Mouse (Mus musculus) midbrain, embryonic 14.5 days (tissue): ENCODE measurements at regions not wholly inside any gene's neighbourhood (a gene's known extent, or its start where the extent isn't known, plus 50 kb on each side); places are given as distances from the start of the nearest gene placed in this dataset.

ENCODE experiments used
- ATAC-seq: fragments of 200-750 bp; cut with Nextera tagmentation; 2 replicates; pipeline ENCODE4 v1.8.0; 2017; ENCODE audit warnings: moderate number of reproducible peaks, moderate library complexity; ENCODE audit not compliant: low FRiP score, low TSS enrichment
- DNase-seq: peaks from one replicate; pipeline ENCODE4 v3.0.0-alpha.2; 2015
- H3K27ac ChIP-seq: fragments of 300-500 bp; sonication (generic); replicated peaks from 2 replicates; pipeline ENCODE4 v1.5.1; 2014; ENCODE audit warnings: mild to moderate bottlenecking, low read depth, low read length, moderate library complexity
- H3K27me3 ChIP-seq: fragments of 300-500 bp; sonication (generic); 2 replicates; pipeline ENCODE4 v1.6.1; 2014; ENCODE audit warnings: low read length, control low read depth, mixed read lengths; ENCODE audit not compliant: control insufficient read depth, insufficient read depth
- H3K36me3 ChIP-seq: fragments of 300-500 bp; sonication (generic); 2 replicates; pipeline ENCODE4 v1.6.1; 2014; ENCODE audit warnings: low read length, control low read depth; ENCODE audit not compliant: control insufficient read depth, insufficient read depth
- H3K4me1 ChIP-seq: fragments of 300-500 bp; sonication (generic); 2 replicates; pipeline ENCODE4 v1.6.1; 2014; ENCODE audit warnings: mild to moderate bottlenecking, antibody characterized with exemption, low read length, control low read depth; ENCODE audit not compliant: control insufficient read depth, insufficient read depth
- H3K4me2 ChIP-seq: fragments of 300-500 bp; sonication (generic); 2 replicates; pipeline ENCODE4 v1.6.1; 2014; ENCODE audit warnings: mild to moderate bottlenecking, low read length, moderate library complexity
- H3K4me3 ChIP-seq: fragments of 300-500 bp; sonication (generic); replicated peaks from 2 replicates; pipeline ENCODE4 v1.5.1; 2014; ENCODE audit warnings: low read depth, low read length
- H3K9ac ChIP-seq: fragments of 300-500 bp; sonication (generic); replicated peaks from 2 replicates; pipeline ENCODE4 v1.6.1; 2014; ENCODE audit warnings: mild to moderate bottlenecking, low read length, moderate library complexity
- H3K9me3 ChIP-seq: fragments of 300-500 bp; sonication (generic); 2 replicates; pipeline ENCODE4 v1.6.1; 2016; ENCODE audit warnings: low read length, control low read depth, mixed read lengths; ENCODE audit not compliant: control insufficient read depth
- WGBS: fragments of 180-500 bp; shearing (Covaris S2); extraction: QIAGEN DNeasy Blood & Tissue Kit; methylation state at CpG from one replicate; pipeline ENCODE4 v1.1.7; 2014; 5-methylcytosine and 5-hydroxymethylcytosine counted together

DNA sequence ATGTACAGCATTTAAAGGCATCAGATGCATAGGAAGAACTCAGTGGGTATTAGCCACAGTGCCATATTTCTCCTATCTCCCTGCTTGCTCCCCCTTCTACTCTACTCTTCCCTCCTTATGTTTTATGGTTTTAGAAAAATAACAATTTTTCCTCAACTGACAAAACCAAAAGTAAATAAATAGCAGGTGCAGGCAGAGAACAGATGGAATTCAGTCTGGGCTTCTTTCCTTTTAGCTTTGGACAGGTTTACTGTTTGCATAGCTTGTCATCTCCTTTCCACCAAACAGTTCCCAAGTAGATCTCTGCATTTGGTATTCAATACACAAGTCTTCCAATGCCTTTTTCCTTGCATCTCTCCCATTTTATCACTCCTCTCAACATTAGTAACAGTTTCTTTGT lies 152.5 kb upstream of the Astn2 start:
- Histone ChIP-seq H3K9ac (no peak overlapping the region), H3K27ac (no peak overlapping the region), H3K36me3 (no peaks in the 10 kb centered on the region), H3K4me1 (no peaks in the 10 kb centered on the region), H3K4me3 (no peak overlapping the region), H3K27me3 (no peaks in the 10 kb centered on the region), H3K9me3 (no peaks in the 10 kb centered on the region), H3K4me2 (no peak overlapping the region)
- DNase-seq (no peak), ATAC-seq (no peak)

DNA sequence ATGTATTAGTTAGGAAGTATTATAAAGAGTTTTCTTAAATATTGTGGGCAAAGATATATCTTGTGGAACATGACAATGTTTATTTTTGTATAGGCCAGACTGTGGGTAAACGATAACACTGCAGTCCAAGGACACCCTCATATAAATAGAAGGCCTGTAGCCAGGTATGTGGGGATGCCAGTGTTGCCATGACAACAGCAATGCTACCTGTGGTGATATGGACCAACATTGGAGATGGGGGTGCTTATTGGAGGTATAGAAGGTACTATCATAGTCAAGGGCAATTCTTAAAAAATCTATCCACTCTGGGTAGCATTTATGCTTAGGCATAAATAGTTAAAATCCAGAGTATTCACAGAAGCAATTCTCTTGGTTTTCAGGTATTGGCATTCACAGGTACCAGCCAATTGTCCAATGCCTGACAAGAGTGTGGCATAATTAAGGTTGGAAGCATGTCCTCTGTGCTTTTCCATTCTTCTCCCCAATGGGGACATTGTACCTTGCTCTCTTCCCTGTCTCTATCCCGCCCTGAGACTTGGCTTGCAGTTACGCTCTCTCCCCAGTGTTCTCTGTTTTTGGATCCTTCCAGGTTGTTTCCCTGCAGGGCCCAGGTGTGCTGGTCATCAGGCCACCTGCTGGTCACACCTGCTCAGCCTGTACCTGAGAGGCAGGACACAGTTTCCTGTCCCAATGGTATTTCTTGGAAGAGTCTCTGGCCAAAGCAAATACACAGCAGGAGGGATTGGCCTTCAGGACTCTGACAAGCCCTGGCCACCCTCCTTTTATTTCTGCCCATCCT lies 146.1 kb upstream of the Astn2 start:
- Histone ChIP-seq H3K9ac (no peak overlapping the region), H3K9me3 (no peaks in the 10 kb centered on the region), H3K4me3 (no peak overlapping the region), H3K4me2 (no peak overlapping the region), H3K36me3 (no peaks in the 10 kb centered on the region), H3K4me1 (no peaks in the 10 kb centered on the region), H3K27ac (no peak overlapping the region), H3K27me3 (no peaks in the 10 kb centered on the region)
- DNase-seq (peak; percentile 3), ATAC-seq (no peak; the same call in 1 of the 2 replicates)
- WGBS = 89% methylated on average over 3 of the region's 3 CpGs

DNA sequence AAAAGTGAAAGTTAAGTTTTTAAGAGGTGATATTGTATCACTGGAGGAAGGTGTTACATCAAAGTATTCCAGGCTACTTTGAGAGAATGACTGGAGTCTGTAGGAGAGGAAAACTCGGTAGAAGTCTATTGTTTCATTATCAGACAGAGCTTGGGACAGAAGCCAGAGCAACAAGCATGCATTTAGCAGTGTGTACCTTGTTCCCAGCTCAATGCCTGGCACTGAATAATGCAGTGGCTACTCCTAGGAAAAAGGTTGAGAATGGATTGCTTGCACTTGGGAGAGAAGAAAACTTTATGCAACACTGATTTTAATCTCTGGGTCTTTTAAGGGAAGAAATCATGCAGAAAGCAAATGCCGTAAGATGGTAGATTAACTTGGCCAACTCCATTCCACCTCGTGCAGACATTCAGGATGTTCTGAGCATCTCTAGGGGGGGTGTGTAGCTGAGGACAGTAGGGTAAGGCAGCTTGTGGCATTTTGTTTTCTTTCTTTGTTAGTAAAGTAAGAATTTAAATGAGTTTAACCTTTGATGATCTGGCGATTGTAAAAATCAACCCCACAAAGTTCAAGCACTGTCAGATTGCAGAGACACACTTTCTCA lies 138.5 kb upstream of the Astn2 start:
- DNase-seq (no peak), ATAC-seq (no peak)
- Histone ChIP-seq H3K27me3 (no peaks in the 10 kb centered on the region), H3K4me1 (no peaks in the 10 kb centered on the region), H3K9me3 (no peaks in the 10 kb centered on the region), H3K9ac (no peak overlapping the region), H3K27ac (no peak overlapping the region), H3K4me2 (no peak overlapping the region), H3K4me3 (no peak overlapping the region), H3K36me3 (no peaks in the 10 kb centered on the region)
- WGBS = 21% methylated on average over 4 of the region's 4 CpGs

DNA sequence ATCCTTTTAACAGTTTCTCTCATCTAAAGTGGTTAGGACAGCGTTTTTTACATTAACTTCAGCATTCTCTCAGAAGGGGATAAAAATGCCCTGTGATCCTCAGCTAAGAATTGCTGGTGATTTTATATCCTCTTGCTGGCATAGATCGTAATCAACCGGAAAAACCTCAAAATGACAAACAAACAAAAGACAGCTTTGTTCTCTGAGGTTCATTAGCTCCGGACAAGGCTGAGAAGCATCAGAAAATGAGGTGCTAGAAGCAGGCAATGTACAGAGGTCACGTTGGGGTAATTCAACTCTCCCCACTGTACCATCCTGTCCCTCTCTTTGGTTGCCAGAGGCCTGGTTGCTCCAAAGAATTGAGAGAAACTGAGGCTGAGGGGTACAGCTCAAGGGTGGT lies 120.0 kb upstream of the Astn2 start:
- 73% methylated on average over 5 of the region's 5 CpGs for WGBS
- DNase-seq = no peak
- no peaks in the 10 kb centered on the region for H3K36me3 ChIP-seq

DNA sequence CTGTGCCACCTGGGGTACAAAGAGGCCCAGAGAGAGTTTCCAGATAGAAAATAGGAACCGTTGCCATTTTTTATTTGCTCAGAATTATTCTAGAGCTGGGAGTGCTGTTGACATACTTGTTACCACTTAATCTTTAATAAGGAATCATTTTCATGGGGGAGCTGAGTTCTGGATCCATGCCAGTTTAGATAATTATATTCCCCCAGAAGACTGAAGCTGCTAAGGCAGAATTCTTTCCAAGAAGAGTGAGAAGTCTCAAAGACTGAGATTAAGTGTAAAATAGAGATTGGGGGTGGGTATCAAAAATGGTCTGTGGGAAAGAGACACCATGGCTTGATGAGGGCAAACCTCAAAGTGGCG lies 119.5 kb upstream of the Astn2 start:
- Histone ChIP-seq H3K27me3 (no peaks in the 10 kb centered on the region), H3K27ac (0 out of 2 replicates have a peak overlapping the region, but pooled peaks have one; percentile 32), H3K4me1 (no peaks in the 10 kb centered on the region), H3K9ac (no peak overlapping the region), H3K9me3 (no peaks in the 10 kb centered on the region), H3K4me2 (no peak overlapping the region), H3K36me3 (no peaks in the 10 kb centered on the region), H3K4me3 (no peak overlapping the region)
- peak; percentile 45 for DNase-seq
- WGBS = 69% methylated on average over 2 of the region's 2 CpGs
- peak; percentile 12; the same call in 1 of the 2 replicates for ATAC-seq

More for the DNA sequence above, 120.0 kb upstream of the Astn2 start:
- Histone ChIP-seq H3K4me3 (no peak overlapping the region), H3K4me2 (no peak overlapping the region), H3K9ac (no peak overlapping the region), H3K9me3 (no peaks in the 10 kb centered on the region), H3K27me3 (no peaks in the 10 kb centered on the region), H3K4me1 (no peaks in the 10 kb centered on the region), H3K27ac (no peak overlapping the region)
- ATAC-seq = no peak

DNA sequence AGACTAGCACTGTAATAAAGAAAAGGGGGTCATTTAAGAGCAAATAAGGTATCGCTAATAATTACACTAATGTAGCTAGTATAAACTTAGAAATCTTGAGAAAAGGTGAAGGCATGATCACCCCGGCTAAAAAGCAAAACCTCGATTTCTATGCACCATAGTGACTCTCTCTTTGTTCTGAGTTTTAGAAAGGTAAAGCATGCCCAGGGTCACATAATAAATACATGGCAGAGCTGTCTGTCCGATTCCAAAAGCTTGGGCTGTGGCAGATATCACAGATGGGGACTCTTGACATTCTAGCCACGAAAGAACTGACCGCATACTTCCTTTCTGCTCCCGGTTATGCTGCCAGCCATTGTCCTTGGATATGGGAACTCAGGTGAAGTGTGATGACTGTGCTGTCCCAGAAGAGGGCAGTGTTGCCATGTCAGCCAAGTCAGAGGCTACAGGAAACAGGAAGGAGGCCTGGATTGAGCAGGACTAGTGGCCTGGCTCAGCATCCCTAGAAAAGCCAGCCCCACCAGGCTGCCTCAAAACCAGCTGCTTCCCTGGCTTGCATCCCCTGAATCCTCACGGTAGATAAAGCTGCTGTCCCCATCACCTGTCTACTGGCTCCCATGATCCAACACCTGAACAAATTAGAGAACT lies 119.0 kb upstream of the Astn2 start:
- DNase-seq = peak; percentile 75
- H3K27ac ChIP-seq = 0 out of 2 replicates have a peak overlapping the region, but pooled peaks have one; percentile 32
- H3K4me2 ChIP-seq = no peak overlapping the region
- H3K27me3 ChIP-seq = no peaks in the 10 kb centered on the region
- H3K9ac ChIP-seq = no peak overlapping the region
- 46% methylated on average over 8 of the region's 8 CpGs for WGBS
- H3K4me1 ChIP-seq = no peaks in the 10 kb centered on the region
- no peaks in the 10 kb centered on the region for H3K36me3 ChIP-seq
- no peaks in the 10 kb centered on the region for H3K9me3 ChIP-seq
- H3K4me3 ChIP-seq = no peak overlapping the region
- peak; percentile 62 for ATAC-seq

DNA sequence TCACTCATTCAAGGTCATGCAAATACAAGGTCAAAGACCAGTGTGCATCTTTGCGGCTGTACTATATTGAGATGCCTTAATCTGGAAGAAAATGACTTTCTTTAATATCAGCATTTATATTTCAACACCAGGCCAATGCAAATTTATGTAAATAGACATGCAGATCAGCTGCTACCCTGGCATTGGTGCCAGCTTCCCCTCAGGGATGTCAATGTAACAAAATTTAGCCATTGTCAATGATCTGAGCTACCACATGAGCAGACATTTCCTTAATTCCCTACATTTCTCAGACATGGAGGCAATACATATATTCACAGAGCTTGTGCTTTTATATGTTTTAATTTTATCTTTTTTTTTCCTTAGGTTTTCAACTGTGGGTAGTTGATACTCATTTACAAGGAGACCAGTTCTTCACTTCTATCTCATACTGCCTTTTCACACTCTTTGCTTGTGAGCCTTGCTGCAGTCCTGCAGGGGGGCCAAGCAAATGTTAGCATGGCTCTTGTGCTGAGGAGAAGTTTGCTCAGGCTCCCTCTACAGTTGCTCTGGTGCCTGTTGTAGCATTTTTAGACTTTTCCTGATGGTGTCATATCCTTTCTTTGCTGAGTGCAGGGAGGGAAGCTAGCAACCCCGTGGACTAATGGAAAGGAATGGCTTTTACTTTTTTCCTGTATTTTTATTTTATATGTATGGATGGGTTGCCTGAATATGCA lies 117.8 kb upstream of the Astn2 start:
- 67% methylated on average over 2 of the region's 2 CpGs for WGBS
- ATAC-seq (no peak), DNase-seq (peak; percentile 28)
- no peaks in the 10 kb centered on the region for H3K36me3 ChIP-seq
- H3K4me1 ChIP-seq = no peaks in the 10 kb centered on the region
- no peak overlapping the region for H3K4me2 ChIP-seq
- H3K9me3 ChIP-seq = no peaks in the 10 kb centered on the region
- no peaks in the 10 kb centered on the region for H3K27me3 ChIP-seq
- H3K4me3 ChIP-seq = no peak overlapping the region
- no peak overlapping the region for H3K9ac ChIP-seq
- no peak overlapping the region for H3K27ac ChIP-seq

DNA sequence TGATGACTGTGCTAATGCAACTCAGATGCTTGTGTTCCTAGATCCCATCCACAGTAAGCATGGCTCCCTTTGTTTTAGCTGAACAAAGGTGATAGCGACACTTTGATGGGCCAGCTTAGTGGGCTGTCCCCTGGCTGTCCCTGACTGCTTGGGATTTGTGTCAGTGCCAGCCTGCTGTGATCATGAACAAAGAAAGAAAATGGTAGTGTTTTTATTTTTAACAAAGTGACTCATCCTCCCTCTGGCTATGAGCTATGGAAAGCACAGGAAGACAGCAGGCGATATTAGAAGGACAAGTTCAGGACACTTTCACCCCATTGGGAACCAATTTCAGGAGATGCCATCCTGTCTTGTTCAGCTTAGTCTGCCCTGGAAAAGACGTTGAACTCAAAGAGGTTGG lies 116.4 kb upstream of the Astn2 start:
- ATAC-seq = no peak
- Histone ChIP-seq H3K4me2 (no peak overlapping the region), H3K27ac (no peak overlapping the region), H3K4me1 (no peaks in the 10 kb centered on the region), H3K9ac (no peak overlapping the region), H3K36me3 (no peaks in the 10 kb centered on the region), H3K27me3 (no peaks in the 10 kb centered on the region), H3K9me3 (no peaks in the 10 kb centered on the region), H3K4me3 (no peak overlapping the region)
- 62% methylated on average over 3 of the region's 3 CpGs for WGBS
- no peak for DNase-seq
